Mouse (Mus musculus) myocyte (in vitro differentiated cells): ENCODE data around the gene Chmp5. TPM values are rescaled to one million over a fixed set of nuclear protein-coding genes. Genes with fewer than 3 reads are reported as not detected.
A peak's percentile ranks its signal among the peaks of the same experiment; 100 is the strongest.

Source experiments
- H3K27me3 ChIP-seq: one replicate; pipeline ENCODE4 v1.6.1; 2011; ENCODE audit not compliant: control insufficient read depth, insufficient read depth, insufficient read length
- H3K36me3 ChIP-seq: one replicate; pipeline ENCODE4 v1.6.1; 2011; ENCODE audit not compliant: control insufficient read depth, insufficient read depth
- H3K4me2 ChIP-seq: one replicate; pipeline ENCODE4 v1.6.1; 2011; ENCODE audit warnings: low read depth, control low read depth
- H3K4me3 ChIP-seq: one replicate; pipeline ENCODE4 v1.5.1; 2011; ENCODE audit warnings: mild to moderate bottlenecking, control low read depth, moderate library complexity
- H3K79me2 ChIP-seq: one replicate; pipeline ENCODE4 v1.6.1; 2011; ENCODE audit not compliant: control insufficient read depth, insufficient read depth
- H3ac ChIP-seq: one replicate; pipeline ENCODE4 v1.6.1; 2011; ENCODE audit not compliant: control insufficient read depth, insufficient read length
- CEBPB ChIP-seq: IDR thresholded peaks from 2 replicates; pipeline ENCODE4 v1.6.1; 2011; ENCODE audit warnings: mild to moderate bottlenecking, moderate library complexity; ENCODE audit not compliant: poor library complexity, insufficient read depth, severe bottlenecking
- E2F4 ChIP-seq: IDR thresholded peaks from one replicate; pipeline ENCODE4 v1.6.1; 2011; ENCODE audit warnings: mild to moderate bottlenecking, control low read depth, moderate library complexity; ENCODE audit not compliant: insufficient read depth
- MAX ChIP-seq: IDR thresholded peaks from one replicate; pipeline ENCODE4 v1.6.1; 2011; ENCODE audit warnings: low read depth, mild to moderate bottlenecking, control low read depth
- MYOD1 ChIP-seq, 3 experiments: IDR thresholded peaks; one replicate each; pipeline ENCODE4 v1.6.1; 2011; ENCODE audit warnings: control low read depth in 2 of 3, low read depth in 2 of 3, mild to moderate bottlenecking in 2 of 3, moderate library complexity in 1 of 3; ENCODE audit not compliant: insufficient read length in 2 of 3, control insufficient read depth in 1 of 3
- MYOG ChIP-seq, 3 experiments: IDR thresholded peaks; one replicate each; pipeline ENCODE4 v1.6.1; 2011; ENCODE audit warnings: control low read depth in 2 of 3, low read depth in 2 of 3, mild to moderate bottlenecking in 2 of 3; ENCODE audit not compliant: insufficient read length in 2 of 3, control insufficient read depth in 1 of 3, insufficient read depth in 1 of 3
- POLR2A ChIP-seq: IDR thresholded peaks from one replicate; pipeline ENCODE4 v1.6.1; 2011; ENCODE audit warnings: low read depth, mild to moderate bottlenecking, control low read depth, moderate library complexity; ENCODE audit not compliant: insufficient read length
- POLR2AphosphoS2 ChIP-seq: IDR thresholded peaks from one replicate; pipeline ENCODE4 v1.6.1; 2011; ENCODE audit warnings: low read depth, control low read depth; ENCODE audit not compliant: insufficient read length
- REST ChIP-seq: IDR thresholded peaks from one replicate; pipeline ENCODE4 v1.6.1; 2011; ENCODE audit warnings: mild to moderate bottlenecking, control low read depth, moderate library complexity; ENCODE audit not compliant: insufficient read depth, insufficient read length
- SRF ChIP-seq: IDR thresholded peaks from one replicate; pipeline ENCODE4 v1.6.1; 2011; ENCODE audit warnings: low read depth; ENCODE audit not compliant: control insufficient read depth, insufficient read length
- TCF12 ChIP-seq: IDR thresholded peaks from one replicate; pipeline ENCODE4 v1.6.1; 2011; ENCODE audit warnings: mild to moderate bottlenecking, control low read depth; ENCODE audit not compliant: poor library complexity, insufficient read depth, severe bottlenecking
- TCF3 ChIP-seq: IDR thresholded peaks from one replicate; pipeline ENCODE4 v1.6.1; 2011; ENCODE audit warnings: low read depth, control low read depth; ENCODE audit not compliant: insufficient read length
- USF1 ChIP-seq: IDR thresholded peaks from one replicate; pipeline ENCODE4 v1.6.1; 2011; ENCODE audit warnings: low read depth, mild to moderate bottlenecking, control low read depth, moderate library complexity
- polyA plus RNA-seq: library from polyadenylated mRNA; unstranded; fragments of >200 nt; fragmentation: generic; extraction: Trizol; gene quantifications from one replicate; pipeline ENCODE4 v1.2.1, GENCODE M21; 2012; ENCODE audit warnings: missing spikeins

Chmp5 gene
- polyA plus RNA-seq, 1 experiment = 62.2 TPM

DNA sequence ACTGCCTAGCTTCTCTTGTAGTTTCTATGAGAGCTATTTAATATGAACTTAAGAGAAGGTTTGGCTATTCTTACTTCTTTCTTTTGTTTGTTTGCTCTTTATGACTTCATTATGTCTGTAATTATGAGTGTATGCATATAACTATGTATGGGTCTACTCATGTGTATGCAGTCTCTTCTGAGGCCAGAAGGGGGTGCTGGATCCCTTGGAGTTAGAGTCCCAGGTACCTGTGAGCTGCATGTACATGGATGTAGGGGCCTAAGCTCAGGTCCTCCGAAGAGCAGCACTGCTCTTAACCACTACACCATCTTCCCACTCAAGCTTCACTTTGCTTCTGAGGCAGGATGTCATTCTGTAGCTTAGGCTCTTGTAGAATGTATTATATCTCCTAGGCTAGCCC, 5.3 kb downstream of the Chmp5 start:
- H3K4me3 ChIP-seq = no peak overlapping the region
- peaks cover 20% of the 10 kb centered on the region for H3K79me2 ChIP-seq
- TF ChIP-seq SRF (no peak), CEBPB (no peak), USF1 (no peak), E2F4 (no peak), POLR2AphosphoS2 (no peak), MYOD1 (IDR thresholded peaks at IDR 0.05; ENCODE audit: control insufficient read depth in 1 of 3, insufficient read length in 2 of 3, low read depth in 2 of 3) (no peak), TCF3 (no peak), REST (no peak), TCF12 (no peak), MYOG (IDR thresholded peaks at IDR 0.05; ENCODE audit: control insufficient read depth in 1 of 3, insufficient read depth in 1 of 3, insufficient read length in 2 of 3, low read depth in 2 of 3) (no peak), POLR2A (no peak), MAX (no peak)
- no peak overlapping the region for H3K4me2 ChIP-seq
- H3ac ChIP-seq = no peak overlapping the region
- peaks cover 47% of the 10 kb centered on the region for H3K36me3 ChIP-seq
- no peaks in the 10 kb centered on the region for H3K27me3 ChIP-seq

- Histone ChIP-seq H3K4me2 (no peak overlapping the region), H3K4me3 (no peak overlapping the region), H3K79me2 (no peaks in the 10 kb centered on the region), H3ac (no peak overlapping the region), H3K36me3 (peaks cover 63% of the 10 kb centered on the region), H3K27me3 (no peaks in the 10 kb centered on the region)
- no peak for TF ChIP-seq POLR2AphosphoS2
- no peak for TF ChIP-seq E2F4
- no peak for TF ChIP-seq MAX
- no peak for TF ChIP-seq REST
- TF ChIP-seq USF1 = no peak
- no peak for TF ChIP-seq POLR2A
- no peak for TF ChIP-seq SRF
- no peak for TF ChIP-seq TCF12
- TF ChIP-seq MYOG (IDR thresholded peaks at IDR 0.05; ENCODE audit: control insufficient read depth in 1 of 3, insufficient read depth in 1 of 3, insufficient read length in 2 of 3, low read depth in 2 of 3) = no peak
- TF ChIP-seq TCF3 = no peak
- TF ChIP-seq MYOD1 (IDR thresholded peaks at IDR 0.05; ENCODE audit: control insufficient read depth in 1 of 3, insufficient read length in 2 of 3, low read depth in 2 of 3) = no peak
- no peak for TF ChIP-seq CEBPB
Observed at GRCm38 (mm10) chr4:40955942-40956341, 7.7 kb downstream of the Chmp5 start.

DNA sequence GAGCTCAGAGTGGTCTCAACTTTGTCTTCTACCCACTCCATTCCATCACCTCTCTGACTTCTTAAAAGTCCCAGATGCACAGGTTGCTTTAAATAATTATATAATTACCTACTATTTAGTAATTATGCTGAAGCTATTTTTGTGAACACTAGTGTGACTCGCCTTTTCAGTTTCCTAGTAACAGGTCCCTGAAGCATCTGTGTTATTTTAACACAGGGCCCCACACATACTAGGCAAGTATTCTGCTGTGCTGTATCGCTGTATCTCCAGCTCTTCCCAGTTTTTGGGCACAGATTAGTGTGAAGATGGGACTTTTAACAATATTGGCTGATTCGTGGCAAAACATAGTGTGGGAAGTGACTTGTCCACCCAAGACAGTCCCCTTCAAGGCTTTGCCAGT, 15.3 kb downstream of the Chmp5 start:
- Histone ChIP-seq H3K36me3 (peaks cover 67% of the 10 kb centered on the region), H3K79me2 (no peaks in the 10 kb centered on the region), H3K27me3 (no peaks in the 10 kb centered on the region), H3K4me2 (no peak overlapping the region), H3ac (no peak overlapping the region), H3K4me3 (no peak overlapping the region)
- no peak for TF ChIP-seq POLR2A
- TF ChIP-seq E2F4 = no peak
- TF ChIP-seq CEBPB = no peak
- no peak for TF ChIP-seq SRF
- TF ChIP-seq MYOG (IDR thresholded peaks at IDR 0.05; ENCODE audit: control insufficient read depth in 1 of 3, insufficient read depth in 1 of 3, insufficient read length in 2 of 3, low read depth in 2 of 3) = no peak
- no peak for TF ChIP-seq MAX
- TF ChIP-seq TCF3 = no peak
- no peak for TF ChIP-seq USF1
- TF ChIP-seq MYOD1 (IDR thresholded peaks at IDR 0.05; ENCODE audit: control insufficient read depth in 1 of 3, insufficient read length in 2 of 3, low read depth in 2 of 3) = no peak

DNA sequence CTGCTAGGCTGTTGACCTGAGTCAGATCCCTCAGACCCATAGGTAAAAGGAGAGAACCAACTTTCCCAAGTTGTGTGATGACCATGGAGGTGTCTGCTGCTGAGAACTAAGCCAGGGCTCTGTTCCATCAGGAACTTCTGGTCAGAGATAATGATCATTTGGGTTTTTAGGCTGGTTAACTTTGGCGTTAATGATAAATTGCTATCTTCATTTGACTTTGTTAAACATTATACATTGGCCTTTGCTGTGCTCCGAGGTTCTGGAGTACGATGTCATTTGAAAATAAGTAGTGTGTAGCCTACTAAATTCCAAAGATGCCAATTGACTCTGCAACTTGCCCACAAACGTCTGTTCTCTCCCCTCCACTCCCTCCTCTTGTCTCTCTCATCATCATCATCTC, 21.0 kb downstream of the Chmp5 start:
- Histone ChIP-seq H3K4me3 (peak overlapping the region; percentile 91), H3K27me3 (no peaks in the 10 kb centered on the region), H3ac (no peak overlapping the region), H3K79me2 (peaks cover 28% of the 10 kb centered on the region), H3K4me2 (peak overlapping the region; percentile 85), H3K36me3 (peaks cover 24% of the 10 kb centered on the region)
- no peak for TF ChIP-seq MYOD1 (IDR thresholded peaks at IDR 0.05; ENCODE audit: control insufficient read depth in 1 of 3, insufficient read length in 2 of 3, low read depth in 2 of 3)
- TF ChIP-seq POLR2AphosphoS2 = no peak
- TF ChIP-seq MAX = no peak
- TF ChIP-seq USF1 = no peak
- TF ChIP-seq SRF = no peak
- TF ChIP-seq TCF3 = no peak
- no peak for TF ChIP-seq CEBPB
- TF ChIP-seq REST = no peak

- Histone ChIP-seq H3K4me3 (peak overlapping the region; percentile 91), H3K4me2 (peak overlapping the region; percentile 85), H3K36me3 (peaks cover 16% of the 10 kb centered on the region), H3ac (peak overlapping the region; percentile 47), H3K27me3 (no peaks in the 10 kb centered on the region), H3K79me2 (peaks cover 34% of the 10 kb centered on the region)
- TF ChIP-seq USF1 (no peak), POLR2AphosphoS2 (peak; percentile 13)
Observed at GRCm38 (mm10) chr4:40969781-40970591, 21.8 kb downstream of the Chmp5 start.
